Mouse (Mus musculus) kidney, postnatal 25 days (tissue): ENCODE measurements around the gene Hoxd11.

Source experiments
- DNase-seq, 2 experiments: peaks; one replicate each; pipeline ENCODE4 v3.0.0; 2021; ENCODE audit warnings: mixed read lengths in 2 of 2

Hoxd11 gene

GRCm38 (mm10) chr2:74681594-74682531, 2.5 kb downstream of the Hoxd11 start:
- peak in 1 of 2 experiments; percentile 36 for DNase-seq

GRCm38 (mm10) chr2:74682796-74683195, 3.4 kb downstream of the Hoxd11 start:
- no peak for DNase-seq

GRCm38 (mm10) chr2:74683471-74683951, 4.2 kb downstream of the Hoxd11 start:
- peak in 1 of 2 experiments; percentile 62 for DNase-seq

- no peak for DNase-seq
Measured at GRCm38 (mm10) chr2:74684106-74684505, 4.7 kb downstream of the Hoxd11 start.

- no peak for DNase-seq
Measured at GRCm38 (mm10) chr2:74685059-74685603, 5.8 kb downstream of the Hoxd11 start.

GRCm38 (mm10) chr2:74686301-74686987, 7.1 kb downstream of the Hoxd11 start:
- peak; percentile 86 to 93 for DNase-seq

GRCm38 (mm10) chr2:74686988-74687697, 7.8 kb downstream of the Hoxd11 start:
- peak in 1 of 2 experiments; percentile 47 for DNase-seq

- peak in 1 of 2 experiments; percentile 48 for DNase-seq
Measured at GRCm38 (mm10) chr2:74687698-74688555, 8.6 kb downstream of the Hoxd11 start.

GRCm38 (mm10) chr2:74688795-74689573, 9.6 kb downstream of the Hoxd11 start:
- peak in 1 of 2 experiments; percentile 53 for DNase-seq

GRCm38 (mm10) chr2:74689574-74690337, 10.4 kb downstream of the Hoxd11 start:
- peak in 1 of 2 experiments; percentile 63 for DNase-seq

- no peak for DNase-seq
Measured at GRCm38 (mm10) chr2:74690338-74690716, 11.0 kb downstream of the Hoxd11 start.

GRCm38 (mm10) chr2:74691022-74691951, 11.9 kb downstream of the Hoxd11 start, which contains the start of gene Hoxd10:
Gene Hoxd10 (plus strand): TSS chr2:74691924.
- peak; percentile 88 to 96 for DNase-seq

- DNase-seq: peak in 1 of 2 experiments; percentile 54
Measured at GRCm38 (mm10) chr2:74691995-74692807, 12.8 kb downstream of the Hoxd11 start.

GRCm38 (mm10) chr2:74692808-74693431, 13.6 kb downstream of the Hoxd11 start:
- no peak for DNase-seq

GRCm38 (mm10) chr2:74693432-74693827, 14.1 kb downstream of the Hoxd11 start:
- no peak for DNase-seq

GRCm38 (mm10) chr2:74694066-74694465, 14.7 kb downstream of the Hoxd11 start:
- peak; percentile 84 to 89 for DNase-seq

- peak in 1 of 2 experiments; percentile 26 for DNase-seq
Measured at GRCm38 (mm10) chr2:74695383-74695782, 16.0 kb downstream of the Hoxd11 start.
